Mouse (Mus musculus): ENCODE data around the gene B3gat3.
"Not testable (repeated sequence)": the region's sequence is repeated elsewhere in the genome, so short reads cannot be mapped to it uniquely, and the experiment has no call there.

The B3gat3 gene

DNA sequence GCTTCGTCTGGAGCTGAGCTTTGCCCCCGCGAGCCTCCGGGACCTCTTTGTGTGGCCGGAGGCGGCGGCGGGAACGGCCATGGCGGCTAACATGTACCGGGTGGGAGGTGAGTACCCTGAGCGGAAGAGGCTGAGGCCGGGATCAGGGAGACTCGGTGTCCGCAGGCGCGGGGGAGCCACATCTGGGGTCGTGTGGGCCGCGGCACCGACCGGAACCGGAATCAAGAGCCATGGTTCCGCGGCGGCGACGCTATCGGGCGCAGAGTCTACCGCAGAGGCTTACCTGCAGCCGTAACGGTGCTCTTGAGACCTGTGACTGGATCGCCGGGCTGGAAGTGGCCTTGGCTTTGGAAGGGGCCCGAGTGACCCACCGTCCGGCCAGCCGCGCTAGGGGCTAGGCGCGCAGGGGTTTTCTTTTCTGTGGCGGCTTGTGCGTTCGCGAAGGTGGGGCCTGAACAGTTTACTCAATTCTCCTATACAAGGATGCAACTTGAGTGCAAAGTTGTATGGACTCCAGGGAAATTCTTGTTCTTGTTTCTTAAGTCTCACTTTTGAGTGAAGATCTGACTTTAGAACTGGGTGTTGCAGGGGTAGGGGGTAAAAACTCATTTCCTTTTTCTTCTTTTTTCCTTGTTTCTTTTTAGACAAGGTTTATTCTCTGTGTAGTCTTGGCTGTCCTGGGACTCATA lies 22.2 kb downstream of the B3gat3 start:
- DNase-seq (ENCODE audit: low spot score), result peak; percentile 44

DNA sequence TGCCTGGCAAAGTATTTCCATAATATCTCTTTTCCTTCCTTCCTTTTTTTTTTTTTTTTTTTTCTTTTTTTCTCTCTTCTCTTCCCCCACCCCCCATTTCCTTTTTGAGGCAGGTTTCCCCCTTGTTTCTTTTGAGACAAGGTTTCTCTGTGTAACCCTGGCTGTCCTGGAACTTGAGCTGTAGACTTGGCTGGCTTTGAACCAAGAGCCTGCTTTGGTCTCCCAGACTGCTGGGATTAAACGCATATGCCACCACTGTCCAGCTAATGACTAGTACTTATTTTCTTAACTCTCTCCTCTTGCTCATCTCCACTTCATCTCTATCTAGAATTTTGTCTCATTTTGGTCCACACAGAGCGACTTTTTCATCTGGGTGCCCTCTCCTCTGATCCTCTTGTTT lies 22.9 kb downstream of the B3gat3 start:
- DNase-seq (ENCODE audit: low spot score), result no peak

DNA sequence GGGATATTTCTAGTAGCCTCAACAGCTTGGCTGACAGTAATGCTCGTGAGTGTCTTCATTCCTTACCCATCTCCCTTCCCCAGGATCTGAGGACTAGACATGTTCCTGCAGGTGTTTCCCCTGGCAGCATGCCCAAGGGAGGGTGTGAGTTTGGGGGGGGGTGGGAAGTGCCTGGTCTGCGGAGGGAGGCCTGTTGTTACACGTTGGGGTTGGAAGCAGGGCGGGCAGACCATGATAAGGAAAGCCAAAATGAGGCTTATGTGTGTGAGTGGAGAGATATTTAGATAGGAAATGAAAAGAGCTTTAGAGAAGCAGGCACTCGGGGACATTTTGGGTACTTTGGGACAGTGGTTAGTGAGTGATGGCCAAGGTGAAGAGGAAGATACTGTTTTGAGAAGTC lies 23.9 kb downstream of the B3gat3 start:
- peak; percentile 63 for DNase-seq (ENCODE audit: low spot score)

DNA sequence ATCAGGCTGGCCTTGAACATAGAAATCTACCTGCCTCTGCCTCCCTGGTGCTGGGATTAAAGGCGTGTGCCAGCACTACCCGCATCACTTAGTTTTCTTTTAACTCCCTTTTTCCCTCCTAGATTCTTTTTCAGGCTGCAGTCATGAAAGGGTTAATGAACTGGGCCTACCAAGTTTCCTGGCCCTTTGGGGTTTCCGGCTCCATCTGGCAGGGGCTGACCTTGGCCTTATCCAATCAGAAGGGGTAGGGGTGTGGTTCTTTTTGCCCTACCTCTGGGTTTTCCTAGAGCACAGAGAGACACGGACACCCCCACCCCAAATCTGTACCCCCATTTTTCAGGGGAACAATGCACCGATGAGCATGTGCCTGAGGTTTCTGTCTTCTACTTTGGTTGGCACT lies 24.6 kb downstream of the B3gat3 start:
- peak; percentile 83 for DNase-seq (ENCODE audit: low spot score)

DNA sequence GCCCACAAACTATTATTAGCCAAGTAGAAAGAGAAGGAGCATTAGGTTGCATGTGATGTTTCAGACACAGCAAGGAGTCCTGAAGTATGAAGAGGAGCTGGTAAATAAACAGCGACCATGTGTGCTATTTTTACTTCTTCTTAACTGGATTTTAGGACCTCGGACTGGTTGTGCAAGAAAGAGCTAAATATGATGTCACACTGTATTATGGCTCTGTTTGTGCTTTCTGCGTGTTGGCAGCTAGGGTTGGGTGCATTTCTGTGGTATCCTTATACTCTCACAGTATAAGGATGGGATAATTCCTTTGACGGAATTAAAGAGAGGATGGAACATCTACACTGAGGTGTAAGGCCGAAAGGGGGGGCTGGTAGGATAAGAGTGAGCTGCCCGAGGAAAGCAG lies 25.1 kb downstream of the B3gat3 start:
- no peak for DNase-seq (ENCODE audit: low spot score)

DNA sequence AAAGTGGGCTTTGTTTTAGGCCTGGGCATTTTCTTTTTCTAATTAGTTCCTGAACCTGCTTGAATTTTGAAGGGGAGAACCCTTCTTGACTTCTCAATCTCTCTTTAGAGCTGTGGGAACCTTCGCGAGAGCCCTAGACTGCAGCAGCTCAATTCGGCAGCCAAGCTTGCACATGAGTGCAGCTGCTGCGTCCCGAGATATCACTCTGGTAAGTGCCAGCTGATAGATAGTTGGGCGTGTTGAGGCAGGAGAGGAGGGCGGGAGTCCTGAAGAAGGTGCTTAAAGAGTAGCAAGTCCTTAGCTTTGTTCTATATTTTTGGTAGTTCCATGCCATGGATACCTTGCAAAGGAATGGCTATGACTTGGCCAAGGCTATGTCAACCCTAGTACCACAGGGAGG lies 26.8 kb downstream of the B3gat3 start:
- no peak for DNase-seq (ENCODE audit: low spot score)

DNA sequence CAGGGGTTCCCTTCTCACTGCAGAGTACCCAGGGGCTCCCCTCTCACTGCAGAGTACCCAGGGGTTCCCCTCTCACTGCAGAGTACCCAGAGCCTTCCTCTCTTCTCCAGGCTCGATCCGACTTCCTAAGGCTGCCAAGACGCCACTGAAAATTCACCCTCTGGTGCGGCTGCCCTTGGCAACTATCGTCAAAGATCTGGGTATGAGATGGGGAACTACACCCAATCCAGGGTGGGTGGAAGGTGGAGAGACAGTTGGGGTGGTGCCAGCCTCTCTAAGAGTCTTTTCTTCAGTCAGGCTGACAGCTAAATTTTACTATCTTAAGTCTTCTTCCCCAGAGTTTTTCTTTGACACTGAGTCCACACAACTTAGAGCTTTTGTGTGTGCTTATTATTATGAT lies 30.0 kb downstream of the B3gat3 start:
- DNase-seq (ENCODE audit: low spot score), result no peak

DNA sequence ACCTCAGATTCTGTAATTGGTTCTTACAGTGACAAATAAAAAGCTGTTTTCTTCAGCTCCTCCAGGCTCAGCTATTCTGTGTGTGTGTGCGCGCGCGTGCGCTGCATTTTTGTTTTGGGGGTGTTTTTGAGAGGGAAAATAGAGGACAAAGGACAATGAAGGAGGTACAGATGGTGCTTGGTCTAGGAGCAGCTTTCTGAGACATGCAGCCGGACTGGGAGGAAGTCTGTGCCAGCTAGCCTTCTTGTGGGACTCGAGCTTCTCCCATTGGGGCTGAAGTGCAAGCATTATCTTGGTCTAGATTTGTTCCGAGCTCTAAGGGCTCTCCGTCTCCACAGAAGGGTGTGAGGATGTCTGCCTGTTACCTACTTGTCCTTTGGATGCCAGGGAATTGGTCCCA lies 32.1 kb downstream of the B3gat3 start:
- DNase-seq (ENCODE audit: low spot score), result no peak

DNA sequence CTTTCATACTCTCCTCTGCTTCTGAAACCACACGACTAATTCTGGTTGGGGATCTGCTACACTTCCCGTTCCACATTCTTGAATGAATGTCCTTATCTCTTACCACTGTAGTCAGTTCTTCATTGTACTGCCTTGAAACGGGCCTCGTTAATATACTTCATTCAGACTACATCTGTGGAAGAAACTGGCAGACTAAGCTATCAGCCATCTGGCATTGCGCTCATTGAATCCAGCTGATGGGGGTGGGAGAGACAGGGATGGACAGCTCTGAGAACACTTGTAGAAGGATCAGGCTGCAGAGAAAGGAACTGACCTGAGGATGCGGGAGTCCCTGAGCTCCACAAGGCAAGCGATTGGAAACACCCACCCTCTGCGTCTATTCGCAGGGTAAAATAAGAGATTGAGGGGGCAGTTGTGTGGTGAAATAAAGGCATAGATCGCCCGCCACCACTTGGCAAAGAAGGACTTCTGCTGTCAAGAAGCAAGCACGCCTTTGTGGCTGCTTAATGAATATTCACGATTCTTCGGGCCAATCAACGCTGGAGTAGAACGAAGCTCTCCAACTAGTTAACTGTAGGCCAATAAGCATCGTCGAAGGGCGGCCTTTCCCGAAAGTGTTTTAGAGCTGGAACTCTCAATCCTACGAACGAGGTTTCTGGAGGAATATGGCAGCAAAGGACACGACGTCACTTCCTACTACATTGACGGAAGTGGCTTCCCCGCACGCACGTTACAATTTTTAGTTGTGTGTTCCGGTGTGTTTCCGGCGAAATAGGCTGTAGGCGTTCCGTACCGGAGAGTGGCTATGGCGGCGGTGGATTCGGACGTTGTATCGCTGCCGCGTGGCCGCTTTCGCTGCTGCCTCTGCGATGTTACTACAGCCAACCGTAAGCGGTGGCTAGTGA lies 33.2 kb downstream of the B3gat3 start, which contains the start of gene Tut1:
Gene Tut1, plus strand, starts transcription at position 713 of the 905 bp plus-strand sequence.
- peak; percentile 88 for DNase-seq (ENCODE audit: low spot score)

DNA sequence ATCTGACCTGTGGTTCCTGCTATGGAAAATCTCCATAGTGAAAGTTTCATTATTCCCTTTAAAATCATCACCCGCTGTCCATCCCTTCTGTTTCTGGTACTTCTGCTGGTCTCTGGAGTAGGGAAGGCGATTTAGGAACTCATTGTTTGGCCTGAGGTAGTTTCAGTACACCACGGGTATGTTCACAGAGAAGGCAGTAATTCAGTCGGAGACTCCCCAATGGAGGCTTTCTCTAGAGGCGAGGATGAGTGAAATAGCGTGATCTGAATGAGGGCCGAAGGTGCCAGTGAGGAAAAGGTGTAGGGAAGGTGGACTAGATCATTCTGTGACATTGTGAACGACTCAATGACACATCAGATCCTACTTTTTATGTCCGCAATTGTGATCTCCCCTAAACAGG lies 34.0 kb downstream of the B3gat3 start:
- no peak for DNase-seq (ENCODE audit: low spot score)

DNA sequence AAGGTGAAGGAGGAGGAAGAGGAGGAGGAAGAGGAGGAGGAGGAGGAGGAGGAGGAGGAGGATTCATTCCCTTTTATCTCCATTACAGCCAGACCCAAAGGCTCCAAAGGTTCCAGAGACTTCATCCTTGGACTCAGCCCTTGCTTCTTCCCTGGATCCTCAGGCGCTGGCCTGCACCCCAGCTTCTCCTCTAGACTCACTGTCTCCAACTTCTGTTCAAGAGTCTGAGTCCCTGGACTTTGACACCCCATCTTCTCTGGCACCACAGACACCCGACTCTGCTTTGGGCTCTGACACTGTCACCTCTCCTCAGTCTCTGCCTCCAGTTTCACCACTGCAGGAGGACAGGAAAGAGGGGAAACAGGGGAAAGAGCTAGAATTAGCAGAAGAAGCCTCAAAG lies 42.1 kb downstream of the B3gat3 start:
- no peak for DNase-seq (ENCODE audit: low spot score)

DNA sequence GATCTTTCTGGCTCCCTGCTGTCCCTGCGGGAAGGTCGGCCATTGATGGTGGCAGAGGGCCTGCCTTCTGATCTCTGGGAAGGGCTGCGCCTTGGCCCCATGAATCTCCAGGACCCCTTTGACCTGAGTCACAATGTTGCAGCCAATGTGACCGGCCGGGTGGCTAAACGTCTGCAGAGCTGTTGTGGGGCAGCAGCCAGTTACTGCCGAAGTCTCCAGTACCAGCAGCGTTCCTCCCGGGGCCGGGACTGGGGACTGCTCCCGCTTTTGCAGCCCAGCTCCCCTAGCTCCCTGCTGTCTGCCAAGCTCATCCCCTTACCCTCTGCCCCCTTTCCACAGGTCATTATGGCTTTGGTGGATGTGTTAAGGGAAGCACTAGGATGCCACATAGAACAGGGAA lies 44.9 kb downstream of the B3gat3 start:
- DNase-seq (ENCODE audit: low spot score), result no peak

DNA sequence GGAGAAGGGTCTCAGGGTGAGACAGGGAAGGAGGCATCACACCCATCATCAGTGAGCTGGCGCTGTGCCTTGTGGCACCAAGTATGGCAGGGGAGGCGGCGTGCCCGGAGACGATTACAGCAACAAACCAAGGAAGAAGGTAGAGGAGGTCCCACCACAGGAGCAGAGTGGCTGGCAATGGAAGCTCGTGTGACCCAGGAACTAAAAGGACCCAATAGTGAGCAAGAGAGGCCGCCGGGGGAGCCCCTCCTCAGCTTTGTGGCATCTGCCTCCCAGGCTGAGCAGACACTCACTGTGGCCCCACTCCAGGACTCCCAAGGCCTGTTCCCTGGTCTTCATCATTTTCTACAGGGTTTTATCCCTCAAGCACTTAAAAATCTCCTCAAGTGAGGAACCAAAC lies 45.6 kb downstream of the B3gat3 start:
- DNase-seq (ENCODE audit: low spot score), result peak; percentile 24

DNA sequence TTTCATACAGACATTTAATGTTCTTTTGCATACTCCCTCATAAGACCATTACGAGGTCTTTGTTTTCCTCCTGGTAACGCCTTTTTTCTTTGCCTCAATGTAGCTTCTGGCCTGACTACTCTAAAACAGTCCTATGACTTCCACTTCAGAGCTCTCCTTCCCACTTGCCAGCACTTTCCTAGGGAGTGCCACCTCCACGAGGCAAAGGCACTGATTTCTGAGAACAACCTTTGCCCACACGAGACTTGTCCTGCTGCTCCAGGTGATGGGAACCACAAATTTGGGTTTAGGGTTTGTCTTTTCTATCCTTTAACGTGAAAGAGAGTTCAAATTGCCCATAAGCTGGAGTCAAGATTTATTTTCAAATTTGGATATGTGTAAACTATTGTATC lies 46.0 kb downstream of the B3gat3 start:
- no peak for DNase-seq (ENCODE audit: low spot score)

DNA sequence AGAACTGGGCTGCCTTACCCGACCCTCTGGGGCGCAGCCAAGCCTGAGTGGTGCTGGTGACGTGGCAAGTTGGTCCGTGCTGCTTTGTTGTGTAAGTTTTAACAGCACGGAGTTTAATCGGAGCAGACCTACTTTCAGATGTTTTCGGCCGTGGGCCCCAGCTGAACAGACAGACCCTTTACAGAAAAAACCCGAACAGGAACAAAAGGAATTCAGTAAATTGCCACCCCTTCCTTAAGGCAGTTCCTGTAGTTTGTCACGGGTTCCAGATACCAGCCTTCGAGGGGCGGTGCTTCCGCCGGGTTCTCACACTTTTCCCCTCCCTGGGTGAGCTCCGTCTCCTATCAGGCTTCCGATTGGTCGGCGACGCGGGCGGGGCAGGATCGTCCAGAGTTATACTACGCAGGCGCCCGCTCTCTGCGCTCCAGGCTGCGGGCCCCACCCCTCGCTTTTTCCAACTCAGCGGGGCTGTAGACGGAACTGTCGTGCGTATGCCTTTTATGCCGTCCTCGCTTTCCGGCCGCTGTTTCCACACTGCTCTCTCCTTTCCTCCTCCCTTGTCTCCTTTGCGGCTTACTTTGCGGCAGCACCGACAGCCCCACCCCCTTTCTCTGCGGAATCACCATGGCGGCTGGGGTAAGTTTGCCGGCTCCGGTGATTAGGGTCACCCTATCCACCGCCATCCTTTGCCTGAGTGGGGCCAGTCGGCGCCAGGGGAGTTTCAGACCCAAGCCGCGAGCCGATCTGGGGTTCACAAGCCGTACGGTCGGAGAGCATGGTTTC lies 46.6 kb downstream of the B3gat3 start, which contains the start of gene Eef1g:
Gene Eef1g, plus strand, starts transcription at position 452 of the 783 bp plus-strand sequence.
- peak; percentile 99 for DNase-seq (ENCODE audit: low spot score)

DNA sequence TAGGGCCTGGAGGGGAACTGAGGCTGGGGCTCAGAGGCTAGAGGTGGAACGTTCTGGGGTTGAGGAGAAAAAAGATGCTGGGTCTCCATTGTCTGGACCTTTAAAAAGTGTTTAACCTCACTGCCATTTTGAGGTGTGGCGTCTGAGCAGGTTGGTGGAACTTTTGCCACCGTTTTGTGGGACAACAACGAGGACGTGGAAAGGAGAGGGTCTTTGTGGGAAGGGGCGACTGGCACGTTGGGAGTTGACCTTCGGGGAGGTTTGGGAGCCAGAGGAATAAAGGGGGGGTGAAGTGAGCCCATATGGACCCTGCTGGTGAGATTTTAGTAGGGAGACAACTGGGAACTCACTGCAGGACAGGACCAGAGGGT lies 47.2 kb downstream of the B3gat3 start:
- DNase-seq (ENCODE audit: low spot score), result no peak

DNA sequence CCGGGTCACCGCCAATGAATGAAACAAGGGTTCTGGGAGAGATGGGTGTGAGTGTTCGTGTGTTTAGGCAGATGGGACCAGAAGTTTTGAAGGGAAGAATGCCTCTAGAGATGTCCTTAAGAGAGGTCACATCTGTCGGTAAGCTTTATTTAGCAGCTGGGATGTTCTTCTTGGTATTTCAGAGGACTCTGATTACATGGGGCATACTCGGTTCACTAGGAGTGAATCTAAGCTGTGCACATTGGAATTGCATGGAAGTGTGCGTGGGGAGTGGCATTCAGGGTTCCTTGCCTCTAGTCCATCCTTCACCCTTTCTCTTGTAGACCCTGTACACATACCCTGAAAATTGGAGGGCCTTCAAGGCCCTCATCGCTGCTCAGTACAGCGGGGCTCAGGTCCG lies 47.7 kb downstream of the B3gat3 start:
- DNase-seq (ENCODE audit: low spot score), result no peak

DNA sequence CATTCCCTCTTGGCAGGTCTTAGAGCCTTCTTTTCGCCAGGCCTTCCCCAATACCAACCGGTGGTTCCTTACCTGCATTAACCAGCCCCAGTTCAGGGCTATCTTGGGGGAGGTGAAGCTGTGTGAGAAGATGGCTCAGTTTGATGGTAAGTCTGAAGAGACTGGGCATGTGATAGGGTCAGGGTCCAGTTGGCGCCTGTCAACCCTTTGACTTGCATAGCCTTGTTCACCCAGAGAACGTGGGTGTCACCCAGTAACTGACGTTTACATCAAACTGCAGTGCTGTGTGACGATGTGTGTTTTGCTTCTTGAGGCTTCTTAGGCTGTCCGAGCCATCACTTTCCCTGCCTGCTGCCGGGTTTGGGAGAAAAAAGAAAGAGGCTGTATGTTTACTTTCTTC lies 52.3 kb downstream of the B3gat3 start:
- DNase-seq (ENCODE audit: low spot score), result not testable (repeated sequence)

DNA sequence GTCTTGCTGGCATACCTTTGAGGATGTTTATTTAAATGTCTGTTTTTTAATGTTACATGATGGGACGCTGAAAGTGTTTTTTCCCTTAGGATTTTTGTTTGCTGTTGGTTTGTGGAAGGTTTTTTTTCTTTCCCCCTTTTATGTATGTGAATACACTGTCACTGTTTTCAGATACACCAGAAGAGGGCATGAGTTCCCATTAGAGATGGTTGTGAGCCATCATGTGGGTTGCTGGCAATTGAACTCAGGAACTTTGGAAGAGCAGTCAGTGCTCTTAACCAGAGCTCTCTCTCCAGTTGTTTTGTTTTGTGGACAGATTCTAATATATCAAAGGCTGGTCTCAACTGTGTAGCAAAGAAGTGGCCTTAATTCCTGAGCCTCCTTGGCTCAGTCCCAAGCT lies 54.5 kb downstream of the B3gat3 start:
- no peak for DNase-seq (ENCODE audit: low spot score)

DNA sequence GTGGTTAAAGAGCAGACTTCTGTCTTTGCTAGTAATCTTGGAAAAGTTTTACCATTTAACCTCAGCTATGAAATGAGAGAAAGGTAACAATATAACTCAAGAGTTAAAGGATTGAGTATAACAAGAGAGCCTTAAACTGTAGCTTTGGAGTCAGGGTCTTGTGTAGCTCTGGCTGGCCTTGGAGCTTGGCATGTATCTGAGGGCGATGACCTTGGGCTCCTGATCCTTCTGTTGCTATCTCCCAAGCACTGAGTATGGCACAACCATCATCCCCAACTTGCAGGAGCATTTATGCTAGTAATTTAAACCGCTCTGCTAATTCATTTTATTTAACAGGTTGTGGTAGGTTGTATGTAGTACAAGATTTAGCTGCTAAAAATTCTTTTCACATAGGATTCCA lies 55.3 kb downstream of the B3gat3 start:
- DNase-seq (ENCODE audit: low spot score), result no peak

DNA sequence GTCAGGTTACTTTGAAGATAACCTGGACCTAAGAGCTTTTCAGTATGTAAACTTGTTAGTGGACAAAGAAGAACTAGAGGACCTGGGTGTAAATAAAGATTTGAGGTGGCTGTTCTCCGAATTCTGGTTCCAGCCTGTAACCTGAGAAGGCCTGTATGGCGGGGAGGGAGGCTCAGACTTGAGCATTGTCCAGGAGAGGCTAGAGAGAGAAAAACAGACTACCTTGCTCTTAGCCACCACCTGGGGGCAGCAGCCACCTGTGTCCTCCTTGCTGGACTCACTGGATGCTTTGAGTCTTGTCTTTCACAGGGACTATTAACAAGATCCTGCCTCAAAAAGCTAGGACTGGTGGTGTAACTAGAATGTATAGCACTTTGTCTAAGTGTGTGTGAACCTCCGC lies 56.4 kb downstream of the B3gat3 start:
- peak; percentile 62 for DNase-seq (ENCODE audit: low spot score)

All from urinary bladder, postnatal 14 days (tissue).